Mouse (Mus musculus) thymus, adult 2 months (tissue): ENCODE measurements around the gene Fam186b. TPM values are rescaled to one million over a fixed set of nuclear protein-coding genes. Genes with fewer than 3 reads are reported as not detected.

ENCODE experiments used
- DNase-seq: peaks from one replicate; pipeline ENCODE4 v3.0.0; 2021
- H3K27ac ChIP-seq: fragments of 200-500 bp; 2 replicates; pipeline ENCODE4 v1.5.1; 2012; ENCODE audit warnings: low read length, control low read depth; ENCODE audit not compliant: control insufficient read depth, insufficient read depth
- H3K27me3 ChIP-seq: fragments of 200-500 bp; 2 replicates; pipeline ENCODE4 v1.6.1; 2012; ENCODE audit warnings: mild to moderate bottlenecking, low read length, moderate library complexity, mixed read lengths; ENCODE audit not compliant: control insufficient read depth, insufficient read depth
- H3K36me3 ChIP-seq: fragments of 200-500 bp; 2 replicates; pipeline ENCODE4 v1.6.1; 2012; ENCODE audit warnings: mild to moderate bottlenecking, low read length, moderate library complexity; ENCODE audit not compliant: control insufficient read depth, insufficient read depth
- H3K4me1 ChIP-seq: fragments of 200-500 bp; replicated peaks from 2 replicates; pipeline ENCODE4 v1.6.1; 2012; ENCODE audit warnings: low read length; ENCODE audit not compliant: control insufficient read depth, insufficient read depth
- H3K4me3 ChIP-seq: fragments of 200-500 bp; 2 replicates; pipeline ENCODE4 v1.5.1; 2012; ENCODE audit warnings: mild to moderate bottlenecking, low read length, control low read depth, moderate library complexity; ENCODE audit not compliant: control insufficient read depth, insufficient read depth
- CTCF ChIP-seq: fragments of 200-500 bp; IDR thresholded peaks from 2 replicates; pipeline ENCODE4 v1.5.1; 2012; ENCODE audit warnings: mild to moderate bottlenecking, control low read depth, low read length, moderate library complexity, borderline replicate concordance; ENCODE audit not compliant: control insufficient read depth, poor library complexity, insufficient read depth; ENCODE audit errors: extremely low read depth
- POLR2A ChIP-seq: fragments of 200-500 bp; IDR thresholded peaks from 2 replicates; pipeline ENCODE4 v1.6.1; 2012; ENCODE audit warnings: mild to moderate bottlenecking, low read length, control low read depth, moderate library complexity; ENCODE audit not compliant: control insufficient read depth, poor library complexity, insufficient read depth; ENCODE audit errors: extremely low read depth
- WGBS: fragments of 180-500 bp; shearing (Covaris S2); methylation state at CpG from one replicate; pipeline ENCODE4 v1.1.7; 2018; 5-methylcytosine and 5-hydroxymethylcytosine counted together
- polyA plus RNA-seq: library from polyadenylated mRNA; depleted of rRNA; stranded (reverse); fragments of >200 nt; gene quantifications from 2 replicates; pipeline ENCODE4 v1.2.3, GENCODE M21; 2012

Fam186b gene
- polyA plus RNA-seq, 1 experiment, result 0.11 TPM

DNA sequence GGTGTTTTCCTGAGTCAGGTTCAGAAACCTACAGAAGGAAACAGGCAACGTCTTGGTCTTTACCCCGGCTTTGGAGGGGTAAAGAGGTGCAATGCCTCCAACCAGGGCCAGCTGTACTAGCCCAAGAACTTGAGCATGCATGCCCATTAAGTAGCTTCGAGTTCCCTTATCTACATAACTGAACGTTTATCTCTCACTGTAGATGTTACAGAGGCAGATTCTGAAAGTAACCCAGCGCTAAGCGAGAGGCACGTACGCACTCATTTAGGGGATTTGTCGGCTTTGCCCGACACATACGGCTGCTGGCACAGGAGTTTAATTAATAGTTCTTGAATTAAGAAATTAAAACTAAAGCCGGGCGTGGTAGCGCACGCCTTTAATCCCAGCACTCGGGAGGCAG lies 1.4 kb downstream of the Fam186b start:
- H3K4me3 ChIP-seq, result peak overlapping the region; percentile 52
- H3K36me3 ChIP-seq, result no peaks in the 10 kb centered on the region
- H3K27me3 ChIP-seq, result no peaks in the 10 kb centered on the region
- no peak for DNase-seq
- no peak for TF ChIP-seq CTCF
- no peak for TF ChIP-seq POLR2A
- H3K27ac ChIP-seq, result no peak overlapping the region
- under 1% methylated on average over 16 of the region's 16 CpGs for WGBS
- H3K4me1 ChIP-seq, result peaks cover 3% of the 10 kb centered on the region; the same call in 1 of the 2 replicates

DNA sequence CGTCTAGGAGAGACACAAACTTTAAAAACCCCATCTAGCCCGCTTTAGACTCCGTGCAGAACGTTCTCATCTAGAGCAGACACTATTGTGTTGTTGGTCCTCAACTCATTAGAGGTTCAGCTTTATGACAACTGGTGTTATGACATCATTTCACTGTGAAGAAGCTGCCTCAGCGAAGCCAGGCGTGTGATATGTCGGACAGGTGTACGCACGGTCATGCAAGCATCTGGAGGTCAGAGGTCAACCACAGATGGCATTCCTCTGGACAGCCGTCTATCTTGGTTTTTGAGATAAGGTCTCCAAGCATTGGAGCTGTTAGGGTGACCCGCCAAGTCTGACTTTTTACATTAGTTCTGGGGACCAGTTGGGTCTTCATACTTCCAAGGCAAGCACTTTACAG lies 5.1 kb downstream of the Fam186b start:
- Histone ChIP-seq H3K36me3 (no peaks in the 10 kb centered on the region), H3K4me1 (peaks cover 3% of the 10 kb centered on the region; the same call in 1 of the 2 replicates), H3K4me3 (no peak overlapping the region), H3K27ac (no peak overlapping the region), H3K27me3 (no peaks in the 10 kb centered on the region)
- TF ChIP-seq CTCF (no peak), POLR2A (no peak)
- WGBS, result 95% methylated on average over 11 of the region's 11 CpGs
- DNase-seq, result no peak

DNA sequence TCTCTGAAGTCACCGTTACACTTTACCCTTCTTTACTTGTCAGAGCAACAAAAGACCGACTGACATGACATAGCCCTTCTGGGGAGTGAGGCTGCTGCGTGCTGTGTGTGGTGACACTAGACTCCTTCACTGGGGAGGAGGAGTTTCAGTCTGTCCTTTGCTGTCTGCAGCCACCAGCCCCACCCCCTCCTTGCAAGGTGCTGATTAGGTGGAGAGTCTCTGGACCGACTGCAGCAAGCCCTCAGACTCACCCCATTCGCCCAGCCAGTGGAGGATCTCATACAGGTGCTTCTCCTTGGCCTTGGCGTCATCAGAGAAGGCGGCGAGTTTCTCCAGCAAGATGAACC lies 10.5 kb downstream of the Fam186b start:
- TF ChIP-seq CTCF, result no peak
- no peak for TF ChIP-seq POLR2A
- DNase-seq, result no peak
- Histone ChIP-seq H3K4me3 (no peak overlapping the region), H3K36me3 (no peaks in the 10 kb centered on the region), H3K4me1 (no peaks in the 10 kb centered on the region), H3K27ac (no peak overlapping the region), H3K27me3 (no peaks in the 10 kb centered on the region)
- 78% methylated on average over 8 of the region's 8 CpGs for WGBS

GRCm38 (mm10) chr15:99284527-99285188 lies 11.0 kb downstream of the Fam186b start:
- WGBS, result 43% methylated on average over 14 of the region's 14 CpGs
- Histone ChIP-seq H3K4me1 (no peaks in the 10 kb centered on the region), H3K4me3 (no peak overlapping the region), H3K27ac (no peak overlapping the region), H3K36me3 (no peaks in the 10 kb centered on the region), H3K27me3 (no peaks in the 10 kb centered on the region)
- TF ChIP-seq CTCF, result no peak
- TF ChIP-seq POLR2A, result no peak
- DNase-seq, result no peak

GRCm38 (mm10) chr15:99283456-99283855 lies 12.2 kb downstream of the Fam186b start:
- TF ChIP-seq CTCF (peak; percentile 49; the same call in 1 of the 2 replicates), POLR2A (no peak)
- no peaks in the 10 kb centered on the region for H3K27me3 ChIP-seq
- DNase-seq, result no peak

GRCm38 (mm10) chr15:99278271-99278670 lies 17.4 kb downstream of the Fam186b start:
- 95% methylated on average over 7 of the region's 7 CpGs for WGBS
- Histone ChIP-seq H3K36me3 (no peaks in the 10 kb centered on the region), H3K27me3 (no peaks in the 10 kb centered on the region), H3K4me1 (peaks cover 14% of the 10 kb centered on the region), H3K4me3 (no peak overlapping the region), H3K27ac (no peak overlapping the region)
- no peak for DNase-seq
- TF ChIP-seq POLR2A (no peak), CTCF (no peak)

More at GRCm38 (mm10) chr15:99283456-99283855, 12.2 kb downstream of the Fam186b start:
- H3K4me3 ChIP-seq, result no peak overlapping the region
- H3K27ac ChIP-seq, result no peak overlapping the region
- H3K4me1 ChIP-seq, result no peaks in the 10 kb centered on the region
- WGBS, result 69% methylated on average over 10 of the region's 10 CpGs
- H3K36me3 ChIP-seq, result no peaks in the 10 kb centered on the region

DNA sequence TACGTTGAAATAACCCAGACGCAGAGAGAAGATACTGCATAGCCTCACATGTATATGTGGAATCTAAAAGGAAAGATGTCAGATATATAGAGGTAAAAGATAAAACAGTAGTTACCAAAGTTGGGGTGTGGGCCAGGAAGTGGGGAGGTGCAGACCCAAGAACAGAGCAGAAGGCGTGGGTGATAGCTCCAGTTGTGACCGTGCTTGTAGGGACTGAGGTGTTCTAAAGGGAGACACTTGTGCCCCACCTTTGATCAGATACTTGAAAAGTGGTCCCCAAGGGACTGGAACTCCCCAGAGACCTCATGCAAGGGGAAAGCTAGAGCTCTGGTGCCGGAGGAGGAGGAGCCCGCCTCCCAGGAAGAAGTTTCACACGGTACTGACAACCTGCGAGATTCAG lies 19.6 kb downstream of the Fam186b start:
- WGBS, result 58% methylated on average over 8 of the region's 8 CpGs
- H3K4me1 ChIP-seq, result peaks cover 14% of the 10 kb centered on the region
- peak overlapping the region; percentile 69; the same call in 1 of the 2 replicates for H3K27ac ChIP-seq
- no peak for DNase-seq
- no peaks in the 10 kb centered on the region for H3K27me3 ChIP-seq
- no peaks in the 10 kb centered on the region for H3K36me3 ChIP-seq
- 0 out of 2 replicates have a peak overlapping the region, but pooled peaks have one; percentile 8 for H3K4me3 ChIP-seq
- TF ChIP-seq POLR2A (no peak), CTCF (no peak)
